Mouse (Mus musculus) left cerebral cortex, postnatal 4 days (tissue): ENCODE results near the gene Arid3c. TPM values are rescaled to one million over a fixed set of nuclear protein-coding genes. Genes with fewer than 3 reads are reported as not detected.
"Not testable (repeated sequence)": the region's sequence is repeated elsewhere in the genome, so short reads cannot be mapped to it uniquely, and the experiment has no call there.

Experiments
- DNase-seq: peaks from one replicate; pipeline ENCODE4 v3.0.0-alpha.2; 2022
- intact Hi-C: fragments of 180-260 bp; cut with DNase I; formaldehyde crosslinking; loops from one replicate; pipeline ENCODE4 v1.15.1; 2025
- total RNA-seq, 2 experiments: library from RNA; stranded (reverse); gene quantifications; 2 replicates each; pipeline ENCODE4 v1.2.3; 2021

Arid3c gene
- total RNA-seq, 2 experiments from 2014 or later = 0.22 to 0.26 TPM

DNA sequence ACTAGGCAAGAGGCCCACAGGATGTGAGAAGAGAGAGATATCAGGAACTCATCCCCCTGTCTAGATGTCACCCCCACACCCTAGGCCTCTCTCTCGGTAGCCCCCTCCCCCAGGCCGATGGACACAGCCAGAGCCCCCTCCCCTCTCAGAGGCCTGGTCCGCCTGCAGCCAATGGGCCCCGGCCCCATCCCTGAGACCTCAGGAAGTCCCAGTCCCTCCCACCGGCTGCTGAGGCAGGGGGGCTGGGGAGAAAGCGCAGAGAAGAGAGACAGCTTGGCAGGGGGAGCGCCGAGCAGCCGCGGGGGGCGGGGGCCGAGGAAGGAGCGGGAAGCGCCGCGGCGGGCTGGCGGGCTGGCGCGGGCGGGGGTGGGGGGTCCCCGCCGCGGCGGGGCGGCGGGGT lies 47.6 kb downstream of the Arid3c start:
- intact Hi-C loops = not testable (repeated sequence)
- peak; percentile 44 for DNase-seq

DNA sequence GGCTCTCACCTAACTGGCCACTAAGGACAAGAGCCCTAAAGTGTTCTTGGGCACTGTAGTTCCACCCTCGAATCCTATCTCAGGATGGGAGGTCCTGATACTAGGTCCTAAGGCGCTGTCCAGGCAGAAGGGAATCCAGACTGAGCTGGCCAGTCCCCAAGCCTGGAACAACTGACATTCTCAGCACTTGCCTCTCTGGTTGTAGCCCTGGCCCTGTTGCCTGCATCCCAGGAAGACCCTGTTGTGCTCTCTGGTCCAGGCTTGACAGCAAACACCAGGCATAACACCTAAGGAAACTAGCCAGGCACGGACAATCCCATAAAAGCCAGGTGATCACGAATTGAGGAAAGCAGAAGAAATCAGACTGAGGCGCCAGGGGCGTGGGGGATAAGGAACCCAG lies 48.2 kb downstream of the Arid3c start:
- DNase-seq = no peak
- intact Hi-C loops = no loop called here

DNA sequence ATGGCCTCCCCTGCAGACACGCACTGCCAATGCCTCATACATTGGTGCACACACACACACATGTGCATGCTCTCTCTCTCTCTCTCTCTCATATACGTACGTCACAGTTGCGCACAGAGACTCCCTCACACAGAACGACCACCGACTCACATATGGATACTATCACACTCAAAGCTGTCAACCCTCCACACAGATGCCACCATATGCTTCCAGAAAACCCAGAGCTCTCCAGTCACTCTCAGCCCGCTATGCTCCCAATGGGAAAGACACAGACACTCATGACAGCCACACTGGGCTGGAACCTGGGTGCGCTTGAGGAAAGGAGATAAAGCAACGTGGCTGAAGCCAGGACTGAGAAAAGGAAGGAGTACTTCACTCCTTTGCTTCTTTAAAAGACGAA lies 49.0 kb downstream of the Arid3c start:
- intact Hi-C loops = no loop called here

DNA sequence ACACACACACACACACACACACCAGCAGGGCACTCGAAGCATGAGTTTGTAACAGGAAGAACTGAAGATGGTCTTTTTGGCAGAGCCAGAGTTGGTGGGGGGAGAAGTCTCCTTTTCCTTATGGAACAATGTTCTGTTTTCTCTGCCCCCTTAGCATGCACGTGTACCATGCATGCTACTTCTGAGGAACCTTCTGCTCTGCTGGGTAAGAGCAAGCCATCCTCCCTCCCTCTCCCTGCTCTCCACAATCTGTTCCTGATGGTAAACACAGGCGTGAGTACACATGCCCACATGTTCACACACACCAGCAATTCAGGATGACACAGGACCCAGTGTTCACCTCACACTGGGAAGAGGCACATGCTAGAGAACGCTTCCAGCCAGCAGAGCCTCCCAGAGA lies 49.8 kb downstream of the Arid3c start:
- DNase-seq = no peak
- intact Hi-C loops = no loop called here

More for the DNA sequence above, 49.0 kb downstream of the Arid3c start:
- no peak for DNase-seq

DNA sequence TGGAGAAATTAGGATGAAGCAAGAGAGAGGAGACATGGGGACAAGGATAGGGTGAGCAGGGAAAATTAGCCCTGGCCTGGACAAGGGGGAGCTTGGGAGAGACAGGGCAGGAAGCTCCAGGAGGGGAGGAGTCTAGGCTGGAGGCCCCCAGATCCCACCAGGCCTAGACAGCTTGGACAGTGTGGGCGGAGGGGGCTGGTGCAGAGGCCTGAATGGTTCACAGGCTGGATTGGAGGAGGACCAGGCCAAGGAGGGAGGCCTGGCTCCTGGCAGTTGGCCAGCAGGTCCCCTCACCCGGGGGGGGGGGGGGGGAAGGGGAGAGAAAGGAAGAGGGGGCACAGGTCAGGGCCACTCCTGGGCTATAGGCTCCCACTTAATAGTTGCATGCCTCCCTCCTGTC lies 51.7 kb downstream of the Arid3c start:
- no peak for DNase-seq
- intact Hi-C loops = no loop called here

DNA sequence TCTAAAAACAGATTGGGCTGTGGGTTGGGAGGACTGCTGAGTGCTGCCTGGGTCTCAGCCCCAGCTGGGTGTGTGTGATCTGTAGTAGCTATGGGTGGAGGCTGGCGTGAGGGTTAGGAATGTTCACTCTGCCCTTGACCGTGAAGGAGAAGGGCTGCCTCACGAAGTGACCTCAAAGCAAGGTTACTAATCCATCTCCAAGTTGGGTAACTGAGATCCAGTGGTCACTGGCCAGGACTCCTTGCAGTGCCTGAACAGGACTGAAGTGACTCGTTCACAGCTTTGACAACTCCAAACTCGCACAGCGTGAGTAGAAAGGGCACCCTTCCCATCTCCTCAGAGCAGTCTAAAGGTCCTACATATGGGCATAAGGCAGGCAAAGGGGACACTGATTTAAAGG lies 52.1 kb downstream of the Arid3c start:
- DNase-seq = no peak
- intact Hi-C loops = no loop called here

DNA sequence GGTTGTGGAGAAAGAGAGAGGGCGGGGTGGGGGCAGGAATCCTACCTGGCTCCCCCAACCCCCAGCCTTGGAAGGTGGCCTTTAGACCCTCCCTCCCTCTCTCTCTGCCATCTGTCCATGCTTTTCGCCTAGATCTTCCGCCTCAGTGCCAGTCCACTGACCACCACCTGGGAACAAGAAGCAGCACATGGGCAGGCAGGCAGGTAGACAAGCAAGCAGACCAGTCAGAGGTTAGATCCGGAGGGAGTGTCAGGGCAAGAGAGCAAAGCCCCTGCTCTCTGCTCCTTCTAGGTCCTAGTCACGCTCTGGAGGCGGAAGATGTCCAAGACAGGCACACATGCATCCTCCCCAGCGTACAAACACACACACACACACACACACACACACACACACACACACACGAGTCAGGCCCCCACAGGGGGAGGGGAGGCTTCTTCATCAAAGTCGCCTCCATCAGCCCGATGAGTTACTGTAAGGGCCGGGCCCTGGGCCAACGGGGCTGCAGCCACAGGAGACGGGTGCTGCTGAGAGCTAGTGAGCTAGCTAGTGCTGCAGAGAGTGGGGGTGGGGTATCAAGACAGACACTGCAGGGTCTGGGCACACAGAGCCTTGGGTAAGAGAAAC lies 53.8 kb downstream of the Arid3c start:
- peak; percentile 81 for DNase-seq
- intact Hi-C loops = no loop called here

DNA sequence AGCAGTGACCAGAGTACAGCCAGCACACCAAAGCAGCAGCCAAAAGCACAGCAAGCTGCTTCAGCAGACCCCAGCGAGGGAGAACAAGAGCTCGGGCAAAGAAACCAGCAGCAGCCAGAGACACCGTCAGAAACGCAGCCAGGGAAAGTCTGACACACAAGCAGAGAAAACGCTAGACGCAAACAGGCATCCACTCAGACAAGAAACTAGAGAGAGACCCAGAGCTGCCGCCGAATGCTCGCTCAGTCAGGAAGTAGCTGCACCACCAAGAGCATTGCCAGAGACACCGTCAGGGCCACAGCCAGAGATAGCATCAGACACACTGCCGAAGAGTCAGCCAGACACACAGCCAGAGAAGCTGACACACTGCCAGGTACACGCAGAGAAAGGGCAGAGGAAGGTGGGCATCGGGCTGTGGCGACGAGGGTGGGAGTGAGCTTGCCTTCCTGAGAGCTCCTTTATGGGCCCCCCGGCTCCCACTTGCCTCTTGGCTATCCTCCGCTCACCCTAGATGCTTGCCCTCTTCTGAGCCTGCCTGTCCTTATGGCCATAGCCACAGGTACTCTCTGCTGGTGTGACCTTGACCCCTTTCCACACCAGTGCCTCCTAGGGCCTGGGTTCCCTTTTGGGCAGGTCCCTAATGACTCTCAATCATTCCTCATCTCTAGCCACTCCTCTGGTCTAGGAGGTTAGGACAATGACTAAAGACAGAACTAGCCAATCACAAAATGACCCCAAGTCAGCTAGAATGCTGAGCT lies 54.5 kb downstream of the Arid3c start:
- DNase-seq = peak; percentile 58
- intact Hi-C loops = no loop called here

Other genes starting within 250 kb of the Arid3c start
- 10 to 100 TPM; 16.9 to 20.6 TPM for gene AI464131, start 228.1 kb downstream of the Arid3c start, total RNA-seq
- gene 1110017D15Rik, start 213.8 kb downstream of the Arid3c start, total RNA-seq = 10 to 100 TPM; 11.6 to 12.8 TPM
- gene Fam219a, start 161.6 kb downstream of the Arid3c start, total RNA-seq = 100 to 1,000 TPM; 146 to 159 TPM
- gene Dnaic1, start 161.4 kb downstream of the Arid3c start, total RNA-seq = 1 to 10 TPM; 2.1 to 3.7 TPM
- gene Enho, start 90.8 kb downstream of the Arid3c start, total RNA-seq = 10 to 100 TPM; 70.3 to 78.4 TPM
- 10 to 100 TPM; 60.5 to 61.7 TPM for gene Cntfr, start 34.1 kb downstream of the Arid3c start, total RNA-seq
- 10 to 100 TPM; 17.8 to 20.7 TPM for gene Il11ra1, start 31.2 kb downstream of the Arid3c start, total RNA-seq
- 10 to 100 TPM; 32.2 to 34.5 TPM for gene Rpp25l, start 17.6 kb downstream of the Arid3c start, total RNA-seq
- gene Dctn3, start 8.0 kb downstream of the Arid3c start, total RNA-seq = 100 to 1,000 TPM; 161 to 166 TPM
- 10 to 100 TPM; 52.7 to 54.4 TPM for gene Galt, start 24.1 kb upstream of the Arid3c start, total RNA-seq
- gene Sigmar1, start 25.0 kb upstream of the Arid3c start, total RNA-seq = 10 to 100 TPM; 45.7 to 49.7 TPM
- gene Ccl27a, start 43.1 kb upstream of the Arid3c start, total RNA-seq = 100 to 1,000 TPM; 256 to 262 TPM
- not detected for gene Gm21541, start 172.5 kb upstream of the Arid3c start, total RNA-seq
- gene Gm20878, start 210.4 kb upstream of the Arid3c start, total RNA-seq = 10 to 100 TPM; 43.5 to 46.2 TPM
- gene Fam205a4, start 234.9 kb upstream of the Arid3c start, total RNA-seq = 1 to 10 TPM; 3.9 to 4.0 TPM